Mouse (Mus musculus): Measurements from ENCODE around the gene Uqcc2.

- no peak for TF ChIP-seq POLR2A (IDR thresholded peaks at IDR 0.05; ENCODE audit: borderline replicate concordance, extremely low read depth, insufficient read depth, insufficient read length, poor library complexity, severe bottlenecking)
- no peak for TF ChIP-seq CTCF (IDR thresholded peaks at IDR 0.05; ENCODE audit: borderline replicate concordance, extremely low read depth, insufficient read depth, insufficient read length)
Observed at GRCm38 (mm10) chr17:27167545-27167944, 33.8 kb upstream of the Uqcc2 start, which contains the start of gene Ip6k3.
